Mouse (Mus musculus) frontal cortex, adult 2 months (tissue): Measurements from ENCODE around the gene Dnah1. TPM values are rescaled to one million over a fixed set of nuclear protein-coding genes. Genes with fewer than 3 reads are reported as not detected.

Experiments
- DNase-seq, 2 experiments: peaks; one replicate each; pipeline ENCODE4 v3.0.0; 2022; ENCODE audit warnings: low spot score in 1 of 2; ENCODE audit errors: extremely low spot score in 1 of 2
- polyA plus RNA-seq: library from polyadenylated mRNA; depleted of rRNA; stranded (reverse); fragments of >200 nt; gene quantifications from 2 replicates; pipeline ENCODE4 v1.2.3, GENCODE M21; 2012

Dnah1 gene
- polyA plus RNA-seq, 1 experiment, result 6.1 TPM

- DNase-seq, result no peak
Measured at GRCm38 (mm10) chr14:31319546-31319945, 4.2 kb downstream of the Dnah1 start.

GRCm38 (mm10) chr14:31317754-31318153 lies 5.9 kb downstream of the Dnah1 start:
- DNase-seq, result no peak

- no peak for DNase-seq
Measured at GRCm38 (mm10) chr14:31316613-31317012, 7.1 kb downstream of the Dnah1 start.

- DNase-seq, result no peak
Measured at GRCm38 (mm10) chr14:31313192-31313591, 10.5 kb downstream of the Dnah1 start.

GRCm38 (mm10) chr14:31285728-31286127 lies 38.0 kb downstream of the Dnah1 start:
- no peak for DNase-seq

- DNase-seq, result peak in 1 of 2 experiments; percentile 89
Measured at GRCm38 (mm10) chr14:31272164-31272563, 51.5 kb downstream of the Dnah1 start.

- no peak for DNase-seq
Measured at GRCm38 (mm10) chr14:31271121-31271520, 52.6 kb downstream of the Dnah1 start.

- DNase-seq, result peak in 1 of 2 experiments; percentile 38
Measured at GRCm38 (mm10) chr14:31269456-31270100, 54.1 kb downstream of the Dnah1 start.

- peak; percentile 77 for DNase-seq
Measured at GRCm38 (mm10) chr14:31268301-31269001, 55.2 kb downstream of the Dnah1 start.

- peak in 1 of 2 experiments; percentile 62 for DNase-seq
Measured at GRCm38 (mm10) chr14:31267649-31268048, 56.0 kb downstream of the Dnah1 start.

GRCm38 (mm10) chr14:31260932-31261331 lies 62.8 kb downstream of the Dnah1 start:
- no peak for DNase-seq

- DNase-seq, result no peak
Measured at GRCm38 (mm10) chr14:31260374-31260773, 63.3 kb downstream of the Dnah1 start.

GRCm38 (mm10) chr14:31258476-31259050 lies 65.1 kb downstream of the Dnah1 start:
- no peak for DNase-seq

GRCm38 (mm10) chr14:31252091-31252490 lies 71.6 kb downstream of the Dnah1 start:
- no peak for DNase-seq

- no peak for DNase-seq
Measured at GRCm38 (mm10) chr14:31251626-31252025, 72.1 kb downstream of the Dnah1 start.

- peak; percentile 83 to 97 for DNase-seq
Measured at GRCm38 (mm10) chr14:31251084-31251604, 72.6 kb downstream of the Dnah1 start, which contains the start of the genes Phf7 and Bap1. Gene Phf7 (minus strand): TSS chr14:31251317. Gene Bap1 (plus strand): TSS chr14:31251450.

GRCm38 (mm10) chr14:31250222-31251083 lies 73.2 kb downstream of the Dnah1 start:
- DNase-seq, result no peak

- no peak for DNase-seq
Measured at GRCm38 (mm10) chr14:31248396-31248795, 75.3 kb downstream of the Dnah1 start.

GRCm38 (mm10) chr14:31245946-31246345 lies 77.8 kb downstream of the Dnah1 start:
- no peak for DNase-seq

- DNase-seq, result no peak
Measured at GRCm38 (mm10) chr14:31244777-31245176, 78.9 kb downstream of the Dnah1 start.
